9 mouse cellular contexts compared by ENCODE assay signal in genomic region chr9:86449581-86449980, GRCm38 (mm10). TPM values are rescaled to one million over a fixed set of nuclear protein-coding genes. Genes with fewer than 3 reads are reported as not detected.
DNase-seq lines count a peak whose midpoint lies in the region; ATAC-seq and TF ChIP-seq lines count a peak whose summit lies in the region.
"Had no signal": no experiment of that assay in that cellular context is flagged by ENCODE, and none has a peak within 500 bp of the region (broad histone marks: within the 10 kb centered on the region; RNA-seq: fewer than 3 reads in every experiment).

No protein-coding gene starts in this region.

- H3K9ac ChIP-seq in intestine, embryonic 14.5 days (ENCODE audit: low read length): no peak overlapping the region
- no peak overlapping the region for H3K9ac ChIP-seq in midbrain, embryonic 16.5 days (ENCODE audit: low read depth, low read length)
- H3K9ac ChIP-seq: stomach, embryonic 15.5 days had no signal

- TF ChIP-seq POLR2A in spleen, adult 2 months (IDR thresholded peaks at IDR 0.05; ENCODE audit: low read depth, low read length): no peak

- H3K4me1 ChIP-seq in intestine, embryonic 14.5 days (replicated peaks; ENCODE audit: control insufficient read depth, insufficient read depth, low read length): peaks cover 9% of the 10 kb centered on the region; the same call in 1 of the 2 replicates
- H3K4me1 ChIP-seq in midbrain, embryonic 16.5 days (ENCODE audit: control insufficient read depth, insufficient read depth, low read length): 0 out of 2 replicates have a peak, but pooled peaks cover 3% of the 10 kb centered on the region
- H3K4me1 ChIP-seq in spleen, adult 2 months (ENCODE audit: control insufficient read depth, insufficient read depth, insufficient read length): no peaks in the 10 kb centered on the region
- H3K4me1 ChIP-seq: stomach, embryonic 15.5 days had no signal

- H3K27ac ChIP-seq in intestine, embryonic 14.5 days (ENCODE audit: low read depth): no peak overlapping the region
- no peak overlapping the region for H3K27ac ChIP-seq in midbrain, embryonic 16.5 days (ENCODE audit: low read length)
- no peak overlapping the region for H3K27ac ChIP-seq in spleen, adult 2 months (ENCODE audit: insufficient read depth, low read length)
- H3K27ac ChIP-seq: stomach, embryonic 15.5 days had no signal

- H3K27me3 ChIP-seq in intestine, embryonic 14.5 days (replicated peaks; ENCODE audit: control insufficient read depth, insufficient read depth, low read length): no peaks in the 10 kb centered on the region
- 0 out of 2 replicates have a peak, but pooled peaks cover 2% of the 10 kb centered on the region for H3K27me3 ChIP-seq in midbrain, embryonic 16.5 days (ENCODE audit: control insufficient read depth, insufficient read depth, low read depth, low read length)
- H3K27me3 ChIP-seq in spleen, adult 2 months (ENCODE audit: control insufficient read depth, insufficient read depth, low read length): no peaks in the 10 kb centered on the region
- H3K27me3 ChIP-seq: stomach, embryonic 15.5 days had no signal

- H3K36me3 ChIP-seq in intestine, embryonic 14.5 days (ENCODE audit: control insufficient read depth, insufficient read depth, low read length): no peaks in the 10 kb centered on the region
- no peaks in the 10 kb centered on the region for H3K36me3 ChIP-seq in midbrain, embryonic 16.5 days (ENCODE audit: control insufficient read depth, insufficient read depth, low read length)
- no peaks in the 10 kb centered on the region for H3K36me3 ChIP-seq in spleen, adult 2 months (ENCODE audit: control insufficient read depth, insufficient read depth, low read length)
- H3K36me3 ChIP-seq: stomach, embryonic 15.5 days had no signal

- ATAC-seq in intestine, embryonic 14.5 days (replicated peaks; ENCODE audit: low FRiP score, low TSS enrichment, low read depth): 0 out of 2 replicates have a peak, but pooled peaks have one; percentile 28
- ATAC-seq in midbrain, embryonic 16.5 days: peak; percentile 73

- peak; percentile 85; the same call in 1 of the 2 replicates for TF ChIP-seq CTCF in spleen, adult 2 months (IDR thresholded peaks at IDR 0.05; ENCODE audit: extremely low read depth, insufficient read depth, insufficient read length, insufficient replicate concordance)

- 5% methylated on average over 11 of the region's 11 CpGs for WGBS in intestine, embryonic 14.5 days
- 4% methylated on average over 11 of the region's 11 CpGs for WGBS in midbrain, embryonic 16.5 days
- WGBS in spleen, adult 2 months: 18% methylated on average over 11 of the region's 11 CpGs

- no peak overlapping the region for H3K4me3 ChIP-seq in intestine, embryonic 14.5 days (ENCODE audit: low read depth, low read length)
- no peak overlapping the region for H3K4me3 ChIP-seq in midbrain, embryonic 16.5 days (ENCODE audit: low read depth, low read length)
- no peak overlapping the region for H3K4me3 ChIP-seq in spleen, adult 2 months (ENCODE audit: extremely low read depth, insufficient read depth, insufficient read length)
- H3K4me3 ChIP-seq: stomach, embryonic 15.5 days had no signal

- peak; percentile 92 for DNase-seq in heart, adult 11 months
- no peak for DNase-seq in heart, postnatal 25 days (ENCODE audit: low spot score)
- DNase-seq in embryo, embryonic 10 days (ENCODE audit: low spot score): peak; percentile 93
- peak; percentile 81 for DNase-seq in gastrocnemius, postnatal 10 days
- DNase-seq in intestine, embryonic 14.5 days (ENCODE audit: low spot score): peak; percentile 90
- DNase-seq in left cerebral cortex, postnatal 4 days: peak; percentile 84
- peak; percentile 21 to 67 for DNase-seq in spleen, adult 2 months (ENCODE audit: low read depth in 1 of 2, low spot score in 2 of 2)

- H3K9me3 ChIP-seq in intestine, embryonic 14.5 days (ENCODE audit: control insufficient read depth, low read length): no peaks in the 10 kb centered on the region
- no peaks in the 10 kb centered on the region; the same call in 1 of the 2 replicates for H3K9me3 ChIP-seq in midbrain, embryonic 16.5 days (replicated peaks; ENCODE audit: control insufficient read depth, low read length, poor library complexity, severe bottlenecking)
- H3K9me3 ChIP-seq: stomach, embryonic 15.5 days had no signal

- peak overlapping the region; percentile 32; the same call in 1 of the 2 replicates for H3K4me2 ChIP-seq in intestine, embryonic 14.5 days (ENCODE audit: low read length)
- peak overlapping the region; percentile 42 for H3K4me2 ChIP-seq in midbrain, embryonic 16.5 days (ENCODE audit: low read length)
- H3K4me2 ChIP-seq: stomach, embryonic 15.5 days had no signal

- intact Hi-C loops in heart, postnatal 25 days (cut with DNase I): loop anchor here (1.0 to 10.0 kb wide), 2 partner anchors 605 to 670 kb away; partner anchors contain the start of gene Tpbg
- intact Hi-C loops in left cerebral cortex, postnatal 4 days (cut with DNase I): loop anchor here (10.0 kb wide), 1 partner anchor 245 kb away; no protein-coding TSS in a partner anchor

RNA-seq across cellular contexts. Expression of gene Ube2cbp, which starts 15.2 kb away (rescaled TPM):
- total RNA-seq in heart, postnatal 25 days (2021): 1 to 10 TPM; 1.1 to 1.7 TPM
- 1 to 10 TPM; 3.4 to 4.3 TPM for total RNA-seq in gastrocnemius, postnatal 10 days (2021)
- polyA plus RNA-seq in intestine, embryonic 14.5 days (2014; fragmentation: Nextera tagmentation; extraction: Ambion mirVana): 5.6 and 7.1 TPM in 2 replicates
- 1 to 10 TPM; 6.7 to 6.9 TPM for total RNA-seq in left cerebral cortex, postnatal 4 days (2021)
- polyA plus RNA-seq in midbrain, embryonic 16.5 days (2015; fragmentation: Nextera tagmentation; extraction: Ambion mirVana): 7.8 and 8.1 TPM in 2 replicates
- 1.0 TPM in 2 replicates for polyA plus RNA-seq in spleen, adult 2 months (2012; rRNA removed)

RNA-seq across cellular contexts. Expression of gene Dop1a, which starts 17.4 kb away (rescaled TPM):
- 10 to 100 TPM; 18.6 to 20.6 TPM for total RNA-seq in heart, postnatal 25 days (2021)
- total RNA-seq in gastrocnemius, postnatal 10 days (2021): 10 to 100 TPM; 12.5 to 19.5 TPM
- polyA plus RNA-seq in intestine, embryonic 14.5 days (2014; fragmentation: Nextera tagmentation; extraction: Ambion mirVana): 17.9 and 18.5 TPM in 2 replicates
- total RNA-seq in left cerebral cortex, postnatal 4 days (2021): 10 to 100 TPM; 72.3 to 83.1 TPM
- polyA plus RNA-seq in midbrain, embryonic 16.5 days (2015; fragmentation: Nextera tagmentation; extraction: Ambion mirVana): 34.1 and 45.0 TPM in 2 replicates
- polyA plus RNA-seq in spleen, adult 2 months (2012; rRNA removed): 7.0 and 10.0 TPM in 2 replicates
